Mouse (Mus musculus): Measurements from ENCODE around the gene Sorbs1.

- no peak for TF ChIP-seq ZC3H11A (IDR thresholded peaks at IDR 0.05; ENCODE audit: borderline replicate concordance, low read depth, low read length)
- no peak for TF ChIP-seq ZNF384 (IDR thresholded peaks at IDR 0.05; ENCODE audit: low read depth, low read length)
- TF ChIP-seq HCFC1 (IDR thresholded peaks at IDR 0.05; ENCODE audit: borderline replicate concordance, insufficient read depth, low read length), result no peak
Measured at GRCm38 (mm10) chr19:40409500-40410035, 104.0 kb downstream of the Sorbs1 start.

Measured in ES-E14 (cell line).